Mouse (Mus musculus) B cell, adult 62 days (primary cell): ENCODE measurements around the gene Stmnd1. TPM values are rescaled to one million over a fixed set of nuclear protein-coding genes. Genes with fewer than 3 reads are reported as not detected.

Experiments used
- total RNA-seq: library from RNA; stranded (reverse); gene quantifications from 4 replicates; pipeline ENCODE4 v1.2.4, GENCODE M21; 2023

The Stmnd1 gene
- not detected in 4 replicates for total RNA-seq

DNA sequence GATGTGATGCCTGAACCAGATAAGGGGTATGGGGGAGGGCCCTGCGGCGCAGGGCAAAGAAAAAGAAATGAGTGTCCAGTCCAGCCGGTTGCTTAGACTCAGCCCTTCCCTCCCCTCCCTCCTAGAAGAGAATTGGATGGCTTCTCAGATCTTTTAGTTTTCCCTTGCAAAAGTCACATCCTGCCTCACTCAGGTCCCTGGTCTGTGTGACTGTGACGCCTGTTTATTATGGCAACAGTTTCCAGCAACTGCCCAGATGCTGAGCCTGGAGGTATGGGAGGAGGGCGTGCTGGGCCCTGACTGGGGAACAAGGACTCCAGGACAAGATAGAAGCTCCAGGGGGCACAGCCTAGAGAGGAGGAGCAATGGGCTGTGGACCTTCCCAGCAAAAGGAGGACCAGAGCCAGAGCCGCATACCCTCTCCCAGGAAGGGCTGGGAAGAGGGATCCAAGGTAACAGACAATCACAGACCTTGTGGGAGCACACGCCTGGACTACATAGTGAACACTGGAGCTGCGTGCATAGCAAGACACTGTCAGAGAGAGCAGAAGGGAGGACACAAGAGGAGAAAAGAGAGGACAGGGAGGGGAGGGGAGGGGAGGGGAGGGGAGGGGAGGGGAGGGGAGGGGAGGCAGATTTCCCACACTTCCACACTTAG lies at the start of gene Stmnd1:
Gene Stmnd1, plus strand, starts transcription at position 269 of the 658 bp plus-strand sequence.

Other genes starting within 250 kb of the Stmnd1 start
- 1.3 to 2.9 TPM (median 1.5 TPM) in 4 replicates for gene Rbm24, start 144.7 kb downstream of the Stmnd1 start, total RNA-seq
- not detected in 4 replicates for gene Cap2, start 228.1 kb downstream of the Stmnd1 start, total RNA-seq